19 mouse cellular contexts compared by ENCODE assay signal in the genomic region with DNA sequence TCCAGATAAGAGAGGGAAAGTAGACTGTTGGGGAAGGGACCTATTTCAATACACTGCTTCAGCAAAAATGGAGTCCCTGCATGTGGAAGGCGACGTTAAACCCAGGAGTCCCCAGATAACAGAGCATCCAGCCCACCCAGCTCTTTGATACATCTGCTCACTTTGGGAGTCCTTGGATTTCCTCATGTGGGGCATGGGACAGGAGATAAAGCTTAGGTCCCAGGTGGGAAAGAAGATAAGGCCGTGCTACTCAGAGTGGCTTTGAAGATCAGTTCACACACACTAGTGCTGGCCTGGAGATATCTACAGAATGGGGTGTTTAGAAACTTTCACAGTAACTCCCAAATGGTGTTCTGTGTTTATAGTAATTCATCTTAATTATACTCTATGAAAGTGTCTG. TPM values are rescaled to one million over a fixed set of nuclear protein-coding genes. Genes with fewer than 3 reads are reported as not detected.
A peak's percentile ranks its signal among the peaks of the same experiment; 100 is the strongest.
DNase-seq lines count a peak whose midpoint lies in the region; ATAC-seq and TF ChIP-seq lines count a peak whose summit lies in the region.
"Had no signal": no experiment of that assay in that cellular context is flagged by ENCODE, and none has a peak within 500 bp of the region (broad histone marks: within the 10 kb centered on the region; RNA-seq: fewer than 3 reads in every experiment).

No protein-coding gene starts in this region.

- no peaks in the 10 kb centered on the region for H3K4me1 ChIP-seq in lung, embryonic 14.5 days (ENCODE audit: insufficient read depth)
- H3K4me1 ChIP-seq in liver, embryonic 13.5 days (replicated peaks), result peaks cover 78% of the 10 kb centered on the region

- H3K4me2 ChIP-seq in lung, embryonic 14.5 days, result no peak overlapping the region
- H3K4me2 ChIP-seq in liver, embryonic 13.5 days, result peak overlapping the region; percentile 50
- H3K4me2 ChIP-seq: embryonic facial prominence, embryonic 12.5 days; forebrain, embryonic 13.5 days; heart, embryonic 15.5 days had no signal

- H3K36me3 ChIP-seq in lung, embryonic 14.5 days (ENCODE audit: insufficient read depth), result no peaks in the 10 kb centered on the region
- no peaks in the 10 kb centered on the region for H3K36me3 ChIP-seq in liver, embryonic 13.5 days
- H3K36me3 ChIP-seq: embryonic facial prominence, embryonic 12.5 days; heart, embryonic 15.5 days had no signal

- intact Hi-C loops in left cerebral cortex, postnatal 25 days (cut with DNase I), result no loop called here

- H3K27ac ChIP-seq in lung, embryonic 14.5 days (ENCODE audit: low read depth), result no peak overlapping the region
- peak overlapping the region; percentile 95 for H3K27ac ChIP-seq in liver, embryonic 13.5 days
- H3K27ac ChIP-seq: embryonic facial prominence, embryonic 12.5 days; forebrain, embryonic 13.5 days; heart, embryonic 15.5 days; hindbrain, postnatal 0 days had no signal

- H3K9ac ChIP-seq in lung, embryonic 14.5 days, result no peak overlapping the region
- H3K9ac ChIP-seq in liver, embryonic 13.5 days, result peak overlapping the region; percentile 67
- H3K9ac ChIP-seq: embryonic facial prominence, embryonic 12.5 days; forebrain, embryonic 13.5 days; heart, embryonic 15.5 days had no signal

- no peaks in the 10 kb centered on the region for H3K9me3 ChIP-seq in lung, embryonic 14.5 days (ENCODE audit: low read depth, low read length)
- H3K9me3 ChIP-seq in liver, embryonic 13.5 days (replicated peaks), result no peaks in the 10 kb centered on the region
- H3K9me3 ChIP-seq: embryonic facial prominence, embryonic 12.5 days; forebrain, embryonic 13.5 days; heart, embryonic 15.5 days had no signal

- no peak for TF ChIP-seq CTCF in lung, embryonic 14.5 days (IDR thresholded peaks at IDR 0.05; ENCODE audit: low read depth)

- peaks cover 52% of the 10 kb centered on the region for H3K27me3 ChIP-seq in lung, embryonic 14.5 days (ENCODE audit: insufficient read depth, low read length)
- peaks cover 39% of the 10 kb centered on the region for H3K27me3 ChIP-seq in liver, embryonic 13.5 days

- no peak for DNase-seq in lung, embryonic 14.5 days
- DNase-seq in lung, postnatal 14 days, result no peak
- peak; percentile 99 for DNase-seq in c-Kit-positive CD71-positive TER-119-positive erythroid progenitor cells, embryonic 14.5 days (ENCODE audit: low spot score)
- peak; percentile 95 for DNase-seq in liver, embryonic 13.5 days
- DNase-seq in spleen, postnatal 4 days (ENCODE audit: low spot score in 2 of 2), result peak; percentile 74 to 78
- DNase-seq in left cerebral cortex, postnatal 25 days (ENCODE audit: low spot score in 2 of 2), result no peak
- DNase-seq in right cerebral cortex, adult 18-20 months, result no peak
- no peak for DNase-seq in MN1 (ENCODE audit: low spot score)
- DNase-seq: adrenal gland, postnatal 10 days; cerebellum, adult 11-12 months; layer of hippocampus, adult 9-11 months; left cerebral cortex, postnatal 4 days; lung, postnatal 10 days; right cerebral cortex, postnatal 14 days had no signal

- no peak overlapping the region for H3K4me3 ChIP-seq in lung, embryonic 14.5 days (ENCODE audit: low read depth, low read length)
- 0 out of 2 replicates have a peak overlapping the region, but pooled peaks have one; percentile 2 for H3K4me3 ChIP-seq in liver, embryonic 13.5 days (replicated peaks)
- H3K4me3 ChIP-seq: embryonic facial prominence, embryonic 12.5 days; forebrain, embryonic 13.5 days; heart, embryonic 15.5 days had no signal

- WGBS in lung, embryonic 14.5 days, result 34% methylated on average over 3 of the region's 3 CpGs
- WGBS in liver, embryonic 13.5 days (ENCODE audit: insufficient replicate concordance), result 6% methylated on average over 3 of the region's 3 CpGs

- peak; percentile 26; the same call in 1 of the 2 replicates for ATAC-seq in lung, embryonic 14.5 days (ENCODE audit: insufficient read depth)
- ATAC-seq in liver, embryonic 13.5 days (ENCODE audit: low read depth), result peak; percentile 94
- ATAC-seq: CD4-positive, CD25-positive, alpha-beta regulatory T cell, adult 4 months; forebrain, embryonic 13.5 days; hindbrain, postnatal 0 days had no signal

RNA-seq across cellular contexts. Expression of a gene that starts 3.9 kb away (rescaled TPM):
- 1.8 TPM in 2 replicates for polyA plus RNA-seq in lung, embryonic 14.5 days (2014; fragmentation: Nextera tagmentation; extraction: Ambion mirVana)
- 22.5 and 23.6 TPM in 2 replicates for polyA plus RNA-seq in liver, embryonic 13.5 days (2015; fragmentation: Nextera tagmentation; extraction: Ambion mirVana)
- 10 to 100 TPM; 77.3 to 78.9 TPM for total RNA-seq in left cerebral cortex, postnatal 25 days (2021)

Comparison
In these comparisons a context has a peak if more than half of its experiments do, and no peak if none do; other contexts are left out.
1. DNase-seq: peak in c-Kit-positive CD71-positive TER-119-positive erythroid progenitor cells, embryonic 14.5 days (single experiment), liver, embryonic 13.5 days (single experiment) and spleen, postnatal 4 days (2 of 2); none in lung, embryonic 14.5 days (single experiment), lung, postnatal 14 days (single experiment), left cerebral cortex, postnatal 25 days (0 of 2), right cerebral cortex, adult 18-20 months (single experiment) and MN1 (single experiment).